Mouse (Mus musculus): Measurements from ENCODE around the gene Sirt2. TPM values are rescaled to one million over a fixed set of nuclear protein-coding genes. Genes with fewer than 3 reads are reported as not detected.

Gene Sirt2
- polyA plus RNA-seq, 1 experiment from 2014 or later: 57.7 TPM

GRCm38 (mm10) chr7:28826402-28826772, 59.9 kb downstream of the Sirt2 start:
- Histone ChIP-seq H3K9ac (ENCODE audit: low read length) (peak overlapping the region; percentile 79), H3K36me3 (ENCODE audit: control insufficient read depth, insufficient read depth, low read length) (peaks cover 49% of the 10 kb centered on the region), H3K27ac (replicated peaks in 1 of 2; ENCODE audit: control insufficient read depth in 1 of 2, insufficient read depth in 1 of 2, low read depth in 2 of 2, low read length in 2 of 2) (peak overlapping the region; percentile 30 to 93; a peak in 2 of 4 replicates), H3K4me2 (ENCODE audit: low read length) (peak overlapping the region; percentile 71), H3K4me1 (ENCODE audit: control insufficient read depth in 2 of 2, insufficient read depth in 2 of 2, low read length in 2 of 2) (peaks cover 21 to 33% of the 10 kb centered on the region in 2 experiments), H3K4me3 (ENCODE audit: control insufficient read depth in 1 of 2, insufficient read depth in 1 of 2, low read depth in 1 of 2, low read length in 2 of 2) (peak overlapping the region in 1 of 2 experiments; percentile 50; a peak in 2 of 4 replicates), H3K9me3 (ENCODE audit: control insufficient read depth, low read length) (no peaks in the 10 kb centered on the region), H3K27me3 (ENCODE audit: control insufficient read depth, insufficient read depth, low read length) (no peaks in the 10 kb centered on the region)
- no peak for ATAC-seq (ENCODE audit: insufficient number of reproducible peaks, insufficient read depth, low FRiP score, low read depth)
- WGBS: 89% methylated on average over 7 of the region's 7 CpGs

- Histone ChIP-seq H3K36me3 (ENCODE audit: control insufficient read depth, insufficient read depth, low read length) (peaks cover 49% of the 10 kb centered on the region), H3K4me1 (ENCODE audit: control insufficient read depth in 2 of 2, insufficient read depth in 2 of 2, low read length in 2 of 2) (peaks cover 23 to 32% of the 10 kb centered on the region in 2 experiments), H3K9ac (ENCODE audit: low read length) (no peak overlapping the region), H3K9me3 (ENCODE audit: control insufficient read depth, low read length) (no peaks in the 10 kb centered on the region), H3K27me3 (ENCODE audit: control insufficient read depth, insufficient read depth, low read length) (no peaks in the 10 kb centered on the region), H3K4me2 (ENCODE audit: low read length) (no peak overlapping the region), H3K27ac (replicated peaks in 1 of 2; ENCODE audit: control insufficient read depth in 1 of 2, insufficient read depth in 1 of 2, low read depth in 2 of 2, low read length in 2 of 2) (no peak overlapping the region), H3K4me3 (ENCODE audit: control insufficient read depth in 1 of 2, insufficient read depth in 1 of 2, low read depth in 1 of 2, low read length in 2 of 2) (no peak overlapping the region)
- no peak for ATAC-seq (ENCODE audit: insufficient number of reproducible peaks, insufficient read depth, low FRiP score, low read depth)
- WGBS: 42% methylated on average over 3 of the region's 3 CpGs
Measured at GRCm38 (mm10) chr7:28827338-28827737, 60.8 kb downstream of the Sirt2 start.

GRCm38 (mm10) chr7:28829821-28830220, 63.3 kb downstream of the Sirt2 start:
- Histone ChIP-seq H3K4me3 (ENCODE audit: control insufficient read depth in 1 of 2, insufficient read depth in 1 of 2, low read depth in 1 of 2, low read length in 2 of 2) (no peak overlapping the region), H3K9ac (ENCODE audit: low read length) (no peak overlapping the region), H3K4me2 (ENCODE audit: low read length) (no peak overlapping the region), H3K27me3 (ENCODE audit: control insufficient read depth, insufficient read depth, low read length) (no peaks in the 10 kb centered on the region), H3K27ac (replicated peaks in 1 of 2; ENCODE audit: control insufficient read depth in 1 of 2, insufficient read depth in 1 of 2, low read depth in 2 of 2, low read length in 2 of 2) (no peak overlapping the region), H3K4me1 (ENCODE audit: control insufficient read depth in 2 of 2, insufficient read depth in 2 of 2, low read length in 2 of 2) (peaks cover 17 to 28% of the 10 kb centered on the region in 2 experiments), H3K36me3 (ENCODE audit: control insufficient read depth, insufficient read depth, low read length) (peaks cover 42% of the 10 kb centered on the region), H3K9me3 (ENCODE audit: control insufficient read depth, low read length) (no peaks in the 10 kb centered on the region)
- WGBS: 92% methylated on average over 8 of the region's 8 CpGs
- no peak for ATAC-seq (ENCODE audit: insufficient number of reproducible peaks, insufficient read depth, low FRiP score, low read depth)

GRCm38 (mm10) chr7:28830981-28831380, 64.4 kb downstream of the Sirt2 start:
- Histone ChIP-seq H3K4me1 (ENCODE audit: control insufficient read depth in 2 of 2, insufficient read depth in 2 of 2, low read length in 2 of 2) (peaks cover 12 to 22% of the 10 kb centered on the region in 2 experiments), H3K27ac (replicated peaks in 1 of 2; ENCODE audit: control insufficient read depth in 1 of 2, insufficient read depth in 1 of 2, low read depth in 2 of 2, low read length in 2 of 2) (no peak overlapping the region), H3K27me3 (ENCODE audit: control insufficient read depth, insufficient read depth, low read length) (no peaks in the 10 kb centered on the region), H3K4me3 (ENCODE audit: control insufficient read depth in 1 of 2, insufficient read depth in 1 of 2, low read depth in 1 of 2, low read length in 2 of 2) (no peak overlapping the region), H3K36me3 (ENCODE audit: control insufficient read depth, insufficient read depth, low read length) (peaks cover 42% of the 10 kb centered on the region), H3K4me2 (ENCODE audit: low read length) (no peak overlapping the region), H3K9ac (ENCODE audit: low read length) (no peak overlapping the region), H3K9me3 (ENCODE audit: control insufficient read depth, low read length) (no peaks in the 10 kb centered on the region)
- ATAC-seq (ENCODE audit: insufficient number of reproducible peaks, insufficient read depth, low FRiP score, low read depth): no peak
- 51% methylated on average over 5 of the region's 5 CpGs for WGBS

- no peaks in the 10 kb centered on the region for H3K9me3 ChIP-seq (ENCODE audit: control insufficient read depth, low read length)
- no peaks in the 10 kb centered on the region for H3K27me3 ChIP-seq (ENCODE audit: control insufficient read depth, insufficient read depth, low read length)
- no peak overlapping the region for H3K9ac ChIP-seq (ENCODE audit: low read length)
- peaks cover 8 to 16% of the 10 kb centered on the region in 2 experiments; a peak in 3 of 4 replicates for H3K4me1 ChIP-seq (ENCODE audit: control insufficient read depth in 2 of 2, insufficient read depth in 2 of 2, low read length in 2 of 2)
- H3K4me2 ChIP-seq (ENCODE audit: low read length): no peak overlapping the region
- H3K27ac ChIP-seq (replicated peaks in 1 of 2; ENCODE audit: control insufficient read depth in 1 of 2, insufficient read depth in 1 of 2, low read depth in 2 of 2, low read length in 2 of 2): no peak overlapping the region
- no peak for ATAC-seq (ENCODE audit: insufficient number of reproducible peaks, insufficient read depth, low FRiP score, low read depth)
- H3K36me3 ChIP-seq (ENCODE audit: control insufficient read depth, insufficient read depth, low read length): peaks cover 36% of the 10 kb centered on the region
- WGBS: 76% methylated on average over 17 of the region's 17 CpGs
- no peak overlapping the region for H3K4me3 ChIP-seq (ENCODE audit: control insufficient read depth in 1 of 2, insufficient read depth in 1 of 2, low read depth in 1 of 2, low read length in 2 of 2)
Measured at GRCm38 (mm10) chr7:28831411-28832125, 65.0 kb downstream of the Sirt2 start.

- no peak overlapping the region for H3K9ac ChIP-seq (ENCODE audit: low read length)
- 70% methylated on average over 6 of the region's 6 CpGs for WGBS
- H3K9me3 ChIP-seq (ENCODE audit: control insufficient read depth, low read length): no peaks in the 10 kb centered on the region
- no peak overlapping the region for H3K27ac ChIP-seq (replicated peaks in 1 of 2; ENCODE audit: control insufficient read depth in 1 of 2, insufficient read depth in 1 of 2, low read depth in 2 of 2, low read length in 2 of 2)
- peaks cover 36% of the 10 kb centered on the region for H3K36me3 ChIP-seq (ENCODE audit: control insufficient read depth, insufficient read depth, low read length)
- H3K4me3 ChIP-seq (ENCODE audit: control insufficient read depth in 1 of 2, insufficient read depth in 1 of 2, low read depth in 1 of 2, low read length in 2 of 2): no peak overlapping the region
- ATAC-seq (ENCODE audit: insufficient number of reproducible peaks, insufficient read depth, low FRiP score, low read depth): no peak
- H3K4me2 ChIP-seq (ENCODE audit: low read length): no peak overlapping the region
- H3K27me3 ChIP-seq (ENCODE audit: control insufficient read depth, insufficient read depth, low read length): no peaks in the 10 kb centered on the region
- peaks cover 8 to 16% of the 10 kb centered on the region in 2 experiments; a peak in 3 of 4 replicates for H3K4me1 ChIP-seq (ENCODE audit: control insufficient read depth in 2 of 2, insufficient read depth in 2 of 2, low read length in 2 of 2)
Measured at GRCm38 (mm10) chr7:28832137-28832536, 65.6 kb downstream of the Sirt2 start.

- H3K4me3 ChIP-seq (ENCODE audit: control insufficient read depth in 1 of 2, insufficient read depth in 1 of 2, low read depth in 1 of 2, low read length in 2 of 2): no peak within 1 kb of the TSS
- H3K27me3 ChIP-seq (ENCODE audit: control insufficient read depth, insufficient read depth, low read length): no peaks in the 10 kb centered on the region
- H3K9ac ChIP-seq (ENCODE audit: low read length): no peak within 1 kb of the TSS
- peaks cover 31% of the 10 kb centered on the region for H3K36me3 ChIP-seq (ENCODE audit: control insufficient read depth, insufficient read depth, low read length)
- no peak within 1 kb of the TSS for H3K27ac ChIP-seq (replicated peaks in 1 of 2; ENCODE audit: control insufficient read depth in 1 of 2, insufficient read depth in 1 of 2, low read depth in 2 of 2, low read length in 2 of 2)
- no peaks in the 10 kb centered on the region for H3K9me3 ChIP-seq (ENCODE audit: control insufficient read depth, low read length)
- H3K4me2 ChIP-seq (ENCODE audit: low read length): no peak within 1 kb of the TSS
- H3K4me1 ChIP-seq (ENCODE audit: control insufficient read depth in 2 of 2, insufficient read depth in 2 of 2, low read length in 2 of 2): peaks cover 6 to 12% of the 10 kb centered on the region in 2 experiments; a peak in 3 of 4 replicates
- no peak for ATAC-seq (ENCODE audit: insufficient number of reproducible peaks, insufficient read depth, low FRiP score, low read depth)
- WGBS: 84% methylated on average over 6 of the region's 6 CpGs
Measured at GRCm38 (mm10) chr7:28833723-28834347, 67.3 kb downstream of the Sirt2 start, which contains the start of gene Lgals4. Gene Lgals4 (plus strand): TSS chr7:28833854.

Data from heart, embryonic 14.5 days (tissue).